Mouse (Mus musculus): ENCODE measurements around the gene Gcnt3.
"Not testable (repeated sequence)": the region's sequence is repeated elsewhere in the genome, so short reads cannot be mapped to it uniquely, and the experiment has no call there.

Gene Gcnt3

DNA sequence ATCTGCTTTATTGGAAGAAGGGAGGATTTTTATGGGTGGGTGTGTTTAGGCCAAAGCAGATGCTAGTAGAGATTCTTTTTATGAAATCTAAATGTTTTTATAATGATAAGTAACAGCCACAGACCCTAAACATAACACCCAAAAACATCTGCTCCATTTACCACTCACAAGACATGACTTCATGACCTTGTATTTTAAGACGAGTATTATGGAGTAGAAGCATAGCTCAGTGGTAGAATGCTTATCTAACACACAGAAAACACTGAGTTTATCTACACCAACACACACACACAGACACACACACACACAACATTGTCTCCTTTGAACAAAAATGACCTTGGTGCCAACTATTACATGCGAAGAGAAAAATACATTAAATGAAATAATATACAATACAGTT is 7.0 kb upstream of the Gcnt3 start:
- no peak for DNase-seq (ENCODE audit: low spot score in 2 of 2)

DNA sequence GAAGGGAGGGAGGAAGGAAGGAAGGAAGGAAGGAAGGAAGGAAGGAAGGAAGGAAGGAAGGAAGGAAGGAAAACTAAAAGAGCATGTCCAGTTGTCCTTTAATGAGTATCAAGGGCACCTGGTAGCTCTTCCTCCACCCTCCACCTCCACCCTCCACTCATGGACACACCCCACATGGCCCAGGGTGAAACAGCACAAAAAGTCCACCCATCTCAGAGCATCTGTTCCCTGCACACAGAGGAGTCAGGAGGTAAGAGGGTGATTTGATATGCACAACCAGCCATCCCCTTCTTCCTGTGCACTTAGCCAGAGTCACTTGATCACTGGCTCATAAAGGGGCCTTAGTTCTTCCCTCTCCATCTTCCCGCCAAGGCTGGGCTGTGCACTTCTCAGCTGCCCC is 5.0 kb upstream of the Gcnt3 start:
- DNase-seq (ENCODE audit: low spot score in 2 of 2) = no peak

DNA sequence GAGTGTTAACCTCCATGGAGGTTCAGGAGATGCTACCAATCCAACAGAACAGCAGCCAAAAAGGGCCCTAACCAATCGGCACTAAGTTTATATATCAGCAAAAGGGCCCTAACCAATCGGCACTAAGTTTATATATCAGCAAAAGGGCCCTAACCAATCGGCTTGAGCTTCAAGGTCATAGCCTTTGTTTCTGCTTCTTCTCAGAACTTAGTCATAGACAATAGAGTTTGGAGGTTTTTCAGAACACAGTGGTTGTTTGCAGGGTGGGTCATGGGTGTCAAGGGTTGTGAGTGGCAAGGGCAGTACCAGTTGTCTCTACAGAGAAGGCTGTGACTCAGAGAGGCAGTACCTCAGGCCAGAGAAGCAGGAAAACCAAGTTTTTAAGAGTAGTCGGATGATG is 4.2 kb upstream of the Gcnt3 start:
- no peak for DNase-seq (ENCODE audit: low spot score in 2 of 2)

DNA sequence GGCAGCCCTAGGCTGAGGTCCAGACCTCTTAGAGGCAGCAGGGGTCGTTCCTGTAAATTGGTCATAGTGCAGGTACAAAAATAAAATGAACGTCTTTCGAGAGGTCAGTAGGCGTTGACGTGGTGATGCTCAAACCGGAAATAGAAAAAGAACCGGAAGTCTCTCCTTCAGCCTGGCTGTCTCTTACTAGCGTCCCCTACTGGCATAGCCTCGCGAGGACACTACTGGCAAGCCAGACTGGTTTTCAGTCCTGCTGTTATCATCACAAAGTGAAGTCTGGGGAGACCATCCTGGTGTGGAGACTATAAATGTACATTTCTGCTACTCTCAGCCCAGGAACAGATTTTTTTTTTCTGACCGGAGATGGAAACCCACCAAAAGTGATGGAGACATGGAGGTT is 2.7 kb upstream of the Gcnt3 start:
- no peak for DNase-seq (ENCODE audit: low spot score in 2 of 2)

GRCm38 (mm10) chr9:70039597-70040385 is 1.9 kb upstream of the Gcnt3 start:
- no peak for DNase-seq (ENCODE audit: low spot score in 2 of 2)

DNA sequence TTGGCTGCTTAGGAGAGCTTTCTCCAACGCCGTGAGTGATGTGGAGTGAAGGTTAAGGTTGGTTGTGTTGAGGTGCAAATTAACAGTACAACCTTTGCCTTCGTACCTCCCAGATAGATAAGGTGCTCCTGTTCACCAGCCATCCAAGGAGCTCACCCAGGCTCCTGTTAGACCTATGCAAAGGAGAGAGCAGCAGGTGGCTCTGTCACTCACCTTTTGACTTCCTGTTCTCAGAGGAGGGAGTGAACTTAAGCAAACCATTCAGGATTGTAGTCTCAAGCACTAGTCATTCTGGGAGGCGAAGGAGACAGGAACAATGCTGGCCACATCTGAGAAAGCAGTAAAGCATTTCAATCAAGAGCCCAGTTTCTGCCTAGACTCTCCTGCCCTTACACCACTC is 1.2 kb downstream of the Gcnt3 start:
- DNase-seq (ENCODE audit: low spot score in 2 of 2) = no peak

DNA sequence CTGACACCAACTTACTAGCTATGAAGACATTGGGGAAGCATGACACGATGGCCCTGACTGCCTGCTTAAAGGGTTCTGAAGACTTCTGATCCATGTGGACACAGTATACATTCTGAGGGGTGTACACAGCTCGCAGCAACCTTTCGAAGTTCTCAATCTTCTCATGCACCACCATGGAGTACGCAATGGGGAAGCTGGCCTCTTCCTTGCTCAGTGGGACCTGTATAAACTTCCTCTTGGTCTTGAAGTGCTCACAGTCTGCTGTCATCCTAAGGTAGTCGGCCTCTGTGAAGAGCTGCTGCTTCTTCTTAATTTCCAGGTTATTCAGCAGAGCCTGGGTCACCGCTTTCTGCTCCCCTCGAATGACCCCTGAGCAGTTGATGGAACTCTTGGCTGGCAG is 3.2 kb downstream of the Gcnt3 start:
- DNase-seq (ENCODE audit: low spot score in 2 of 2) = no peak

DNA sequence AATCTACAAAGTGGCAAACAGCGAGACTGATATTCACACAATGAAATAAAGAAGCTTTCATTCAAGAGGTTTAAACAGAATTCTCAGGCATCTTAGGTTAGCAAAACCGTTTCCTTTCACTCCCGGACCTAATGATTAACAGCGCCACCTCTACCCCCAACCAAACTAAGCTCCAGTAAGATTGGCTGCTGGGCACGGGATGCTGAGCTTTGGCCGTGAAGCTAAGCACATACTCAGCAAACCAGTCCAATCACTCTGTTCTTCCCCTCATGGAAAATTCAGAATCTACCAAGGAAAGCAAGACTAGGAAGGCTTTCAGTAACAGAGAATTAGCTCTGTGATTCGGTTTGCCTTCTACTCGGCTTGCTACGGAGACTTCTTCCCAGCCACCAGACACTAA is 4.8 kb downstream of the Gcnt3 start:
- DNase-seq (ENCODE audit: low spot score in 2 of 2) = no peak

- DNase-seq (ENCODE audit: low spot score in 2 of 2) = no peak
Measured at GRCm38 (mm10) chr9:70032167-70032566, 5.7 kb downstream of the Gcnt3 start.

GRCm38 (mm10) chr9:70025365-70026012 is 12.4 kb downstream of the Gcnt3 start:
- DNase-seq (ENCODE audit: low spot score in 2 of 2) = no peak

DNA sequence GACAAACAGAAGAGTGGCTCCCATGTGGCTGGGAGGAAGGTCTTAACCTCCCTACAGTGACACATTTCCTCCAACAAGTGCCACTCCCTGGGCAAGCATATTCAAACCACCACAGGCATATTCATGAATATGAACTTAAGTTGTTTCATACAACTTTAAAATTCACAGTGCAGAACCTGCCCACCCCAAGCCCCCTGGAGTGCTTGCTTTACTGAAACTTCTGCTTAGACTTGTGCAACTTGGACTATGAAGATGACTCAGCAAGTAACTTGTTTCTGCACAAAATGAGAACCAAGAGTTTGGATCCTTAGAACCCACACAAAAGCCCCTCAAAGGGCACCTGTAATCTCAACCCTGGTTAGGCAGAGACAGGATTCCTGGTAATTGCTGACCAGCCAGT is 13.2 kb downstream of the Gcnt3 start:
- DNase-seq (ENCODE audit: low spot score in 2 of 2) = no peak

DNA sequence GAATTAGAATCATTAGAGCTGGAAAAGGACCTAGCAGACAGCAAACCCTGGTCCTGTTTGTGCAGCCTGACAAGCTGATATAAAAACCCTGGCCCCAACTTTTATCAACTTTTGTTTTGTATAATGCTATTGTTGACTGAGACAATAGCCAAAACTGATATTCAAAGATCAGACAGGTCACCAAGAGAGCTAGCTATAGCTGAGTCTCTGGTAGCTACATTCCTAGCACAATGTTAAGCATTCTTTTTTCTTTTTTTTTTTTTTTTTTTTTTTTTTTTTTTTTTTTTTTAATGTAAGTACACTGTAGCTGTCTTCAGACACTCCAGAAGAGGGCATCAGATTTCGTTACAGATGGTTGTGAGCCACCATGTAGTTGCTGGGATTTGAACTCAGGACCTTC is 14.3 kb downstream of the Gcnt3 start:
- DNase-seq (ENCODE audit: low spot score in 2 of 2) = not testable (repeated sequence)

DNA sequence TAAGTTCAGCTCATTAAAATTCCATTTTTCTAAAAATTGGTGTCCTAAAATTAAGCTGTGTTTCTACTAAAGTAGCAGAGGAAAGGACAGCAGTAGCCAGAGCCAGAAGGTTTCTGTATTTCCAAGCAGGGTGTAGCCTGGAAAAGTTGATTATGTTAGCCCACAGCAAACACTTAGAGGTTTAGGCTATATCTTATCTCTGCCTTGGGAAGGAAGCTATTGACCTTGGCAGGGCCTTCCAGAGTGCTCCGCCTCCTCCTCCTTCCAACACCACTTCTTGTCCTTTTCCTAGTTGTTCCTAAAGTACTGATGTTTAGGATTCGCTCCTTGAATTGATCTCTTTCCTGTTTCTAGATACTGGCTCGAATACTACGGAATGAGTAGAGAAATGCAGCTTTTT is 15.8 kb downstream of the Gcnt3 start:
- DNase-seq (ENCODE audit: low spot score in 2 of 2) = no peak

- no peak for DNase-seq (ENCODE audit: low spot score in 2 of 2)
Measured at GRCm38 (mm10) chr9:70021610-70022009, 16.3 kb downstream of the Gcnt3 start.

DNA sequence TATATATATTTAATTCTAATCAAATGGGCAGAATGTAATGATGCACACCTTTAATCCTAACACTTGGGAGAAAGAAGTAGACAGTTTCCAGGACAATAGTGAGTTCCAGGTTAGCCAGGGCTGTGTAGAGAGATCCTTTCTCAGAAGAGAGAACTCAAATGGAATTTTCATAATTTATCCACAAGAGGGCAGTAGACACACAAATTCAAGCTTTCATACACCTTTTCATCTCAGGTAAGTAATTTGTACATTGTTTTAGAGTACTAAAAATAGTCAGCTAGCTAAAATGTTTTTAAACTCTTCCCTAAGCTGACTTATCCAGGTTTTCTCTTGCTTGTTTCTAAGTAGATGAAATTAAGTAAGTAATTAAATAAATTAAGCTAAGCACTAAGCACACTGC is 19.0 kb downstream of the Gcnt3 start:
- DNase-seq (ENCODE audit: low spot score in 2 of 2) = no peak

DNA sequence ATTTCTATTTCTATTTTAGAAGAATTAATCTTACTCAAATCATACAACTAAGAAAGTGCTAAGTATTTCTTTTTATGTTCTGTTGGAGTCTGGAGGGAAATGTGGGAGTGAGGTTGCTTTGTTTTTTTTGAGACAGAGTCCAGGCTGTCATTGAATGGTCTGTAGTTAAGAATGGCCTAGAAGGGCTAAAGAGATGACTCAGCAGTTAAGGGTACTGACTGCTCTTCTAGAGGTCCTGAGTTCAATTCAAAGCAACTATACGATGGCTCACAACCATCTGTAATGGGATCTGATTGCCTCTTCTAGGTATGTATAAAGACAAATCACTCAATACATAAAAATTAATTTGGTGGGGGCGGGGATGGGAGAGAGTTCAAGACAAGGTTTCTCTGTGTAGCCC is 22.3 kb downstream of the Gcnt3 start:
- DNase-seq (ENCODE audit: low spot score in 2 of 2) = no peak

GRCm38 (mm10) chr9:70012408-70012901 is 25.4 kb downstream of the Gcnt3 start, which contains the start of gene Gtf2a2:
Gene Gtf2a2, plus strand, starts transcription at chr9:70012550.
- DNase-seq (ENCODE audit: low spot score in 2 of 2) = peak; percentile 93

- no peak for DNase-seq (ENCODE audit: low spot score in 2 of 2)
Measured at GRCm38 (mm10) chr9:70011537-70012407, 26.1 kb downstream of the Gcnt3 start.

- no peak for DNase-seq (ENCODE audit: low spot score in 2 of 2)
Measured at GRCm38 (mm10) chr9:70010781-70011473, 27.0 kb downstream of the Gcnt3 start.

DNA sequence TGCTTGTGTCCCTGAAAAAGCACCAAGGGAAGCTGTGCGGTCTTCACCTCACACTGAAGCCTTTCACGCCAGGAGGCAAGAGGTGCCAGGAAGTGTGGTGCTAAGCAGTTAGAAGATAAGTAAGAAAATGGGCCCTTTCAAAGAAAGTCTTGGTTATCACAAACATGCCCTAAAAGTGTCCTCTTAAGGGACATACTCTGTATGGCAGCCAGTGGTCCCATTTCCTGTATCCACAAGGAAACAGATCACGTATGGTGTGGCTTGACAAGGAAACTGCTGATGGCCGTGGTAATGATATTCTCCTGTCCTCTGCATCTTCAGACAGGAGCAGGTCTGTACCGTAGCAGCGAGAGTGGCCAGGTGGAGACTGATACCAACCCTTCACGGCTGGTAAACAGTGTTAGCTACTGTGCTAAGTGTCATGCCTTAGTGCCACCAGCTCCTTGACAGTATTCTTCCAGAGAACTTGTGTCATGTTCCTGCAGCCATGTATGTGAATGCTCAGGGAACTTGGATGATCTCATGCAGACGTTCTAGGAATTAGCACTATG is 28.1 kb downstream of the Gcnt3 start:
- DNase-seq (ENCODE audit: low spot score in 2 of 2) = no peak

DNA sequence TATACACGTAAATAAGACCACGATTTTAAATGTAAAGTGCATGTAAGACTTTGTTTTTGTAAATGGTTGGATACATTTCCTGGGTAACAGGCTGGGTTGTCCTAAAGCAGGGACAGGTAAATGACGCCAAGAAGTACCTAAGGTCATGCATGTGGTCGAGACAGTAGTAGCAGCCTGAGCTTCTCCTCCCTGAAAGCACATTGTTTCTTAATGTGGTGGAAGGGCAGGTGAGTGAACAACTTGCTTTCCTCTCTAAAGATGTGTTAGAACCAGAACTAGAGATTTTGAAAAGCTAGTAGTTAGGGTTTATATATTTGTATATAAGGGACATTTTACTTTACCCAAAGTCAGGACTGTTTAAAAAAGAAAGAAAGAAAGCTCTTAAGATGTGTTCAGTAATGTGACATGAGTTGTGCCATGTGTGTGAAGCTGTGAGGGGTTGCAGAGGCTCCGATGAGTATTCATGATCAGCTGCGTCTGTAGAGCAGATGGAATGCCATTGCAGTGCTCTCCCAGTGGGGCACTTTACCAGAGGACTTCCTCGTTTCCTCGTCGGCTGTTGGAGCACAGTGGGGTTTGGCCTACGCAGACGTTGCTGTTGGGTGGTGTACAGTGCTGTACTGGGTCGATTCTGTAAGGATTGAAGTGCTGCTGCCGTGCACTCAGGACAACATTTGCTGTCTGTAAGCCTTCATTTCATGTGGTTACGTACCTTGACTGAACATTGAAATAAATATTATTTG is 30.2 kb downstream of the Gcnt3 start:
- no peak for DNase-seq (ENCODE audit: low spot score in 2 of 2)
